Mouse (Mus musculus) intestine, embryonic 14.5 days (tissue): ENCODE results near the gene Fam107b. TPM values are rescaled to one million over a fixed set of nuclear protein-coding genes. Genes with fewer than 3 reads are reported as not detected.

Source experiments
- ATAC-seq: fragments of 200-750 bp; cut with Nextera tagmentation; replicated peaks from 2 replicates; pipeline ENCODE4 v1.8.0; 2017; ENCODE audit warnings: low read depth, moderate number of reproducible peaks, moderate TSS enrichment, moderate library complexity; ENCODE audit not compliant: low FRiP score, low TSS enrichment
- DNase-seq: peaks from one replicate; pipeline ENCODE4 v3.0.0-alpha.2; 2018; ENCODE audit warnings: low spot score
- H3K27ac ChIP-seq: fragments of 300-500 bp; sonication (generic); 2 replicates; pipeline ENCODE4 v1.5.1; 2014; ENCODE audit warnings: low read depth, mild to moderate bottlenecking, control low read depth
- H3K27me3 ChIP-seq: fragments of 300-500 bp; sonication (generic); replicated peaks from 2 replicates; pipeline ENCODE4 v1.6.1; 2014; ENCODE audit warnings: low read length, control low read depth; ENCODE audit not compliant: control insufficient read depth, insufficient read depth
- H3K36me3 ChIP-seq: fragments of 300-500 bp; sonication (generic); 2 replicates; pipeline ENCODE4 v1.6.1; 2014; ENCODE audit warnings: low read length, control low read depth; ENCODE audit not compliant: control insufficient read depth, insufficient read depth
- H3K4me1 ChIP-seq: fragments of 300-500 bp; sonication (generic); replicated peaks from 2 replicates; pipeline ENCODE4 v1.6.1; 2014; ENCODE audit warnings: low read length, control low read depth, mixed read lengths; ENCODE audit not compliant: control insufficient read depth, insufficient read depth
- H3K4me2 ChIP-seq: fragments of 300-500 bp; sonication (generic); 2 replicates; pipeline ENCODE4 v1.6.1; 2014; ENCODE audit warnings: low read length
- H3K4me3 ChIP-seq: fragments of 300-500 bp; sonication (generic); 2 replicates; pipeline ENCODE4 v1.5.1; 2014; ENCODE audit warnings: low read depth, low read length, control low read depth, mixed read lengths
- H3K9ac ChIP-seq: fragments of 300-500 bp; sonication (generic); 2 replicates; pipeline ENCODE4 v1.6.1; 2014; ENCODE audit warnings: mild to moderate bottlenecking, low read length
- H3K9me3 ChIP-seq: fragments of 300-500 bp; sonication (generic); 2 replicates; pipeline ENCODE4 v1.6.1; 2016; ENCODE audit warnings: low read length, control low read depth; ENCODE audit not compliant: control insufficient read depth
- WGBS: fragments of 180-500 bp; shearing (Covaris S2); extraction: QIAGEN DNeasy Blood & Tissue Kit; methylation state at CpG from one replicate; pipeline ENCODE4 v1.1.7; 2014; 5-methylcytosine and 5-hydroxymethylcytosine counted together
- polyA plus RNA-seq: library from polyadenylated mRNA; unstranded; fragments of >200 nt; fragmentation: Nextera tagmentation; extraction: Ambion mirVana; gene quantifications from 2 replicates; pipeline ENCODE4 v1.2.1, GENCODE M21; 2014

Fam107b gene
- polyA plus RNA-seq, 1 experiment from 2014 or later = 61.2 TPM

GRCm38 (mm10) chr2:3788424-3788786 lies 218.1 kb downstream of the Fam107b start:
- Histone ChIP-seq H3K36me3 (no peaks in the 10 kb centered on the region), H3K4me2 (no peak overlapping the region), H3K4me3 (no peak overlapping the region), H3K9me3 (no peaks in the 10 kb centered on the region), H3K27me3 (no peaks in the 10 kb centered on the region), H3K4me1 (no peaks in the 10 kb centered on the region), H3K27ac (no peak overlapping the region), H3K9ac (no peak overlapping the region)
- 66% methylated on average over 3 of the region's 3 CpGs for WGBS
- DNase-seq (no peak), ATAC-seq (no peak)

GRCm38 (mm10) chr2:3796543-3796942 lies 226.3 kb downstream of the Fam107b start:
- Histone ChIP-seq H3K9ac (no peak overlapping the region), H3K4me2 (no peak overlapping the region), H3K36me3 (no peaks in the 10 kb centered on the region), H3K9me3 (no peaks in the 10 kb centered on the region), H3K4me3 (no peak overlapping the region), H3K4me1 (no peaks in the 10 kb centered on the region), H3K27ac (no peak overlapping the region), H3K27me3 (no peaks in the 10 kb centered on the region)
- WGBS = 64% methylated on average over 5 of the region's 5 CpGs
- DNase-seq = no peak
- no peak for ATAC-seq

GRCm38 (mm10) chr2:3799767-3800554 lies 229.7 kb downstream of the Fam107b start:
- no peaks in the 10 kb centered on the region for H3K36me3 ChIP-seq
- H3K4me3 ChIP-seq = peak overlapping the region; percentile 25
- no peaks in the 10 kb centered on the region for H3K9me3 ChIP-seq
- H3K4me1 ChIP-seq = no peaks in the 10 kb centered on the region
- WGBS = 14% methylated on average over 18 of the region's 18 CpGs
- no peaks in the 10 kb centered on the region for H3K27me3 ChIP-seq
- no peak overlapping the region for H3K9ac ChIP-seq
- DNase-seq (peak; percentile 80), ATAC-seq (peak; percentile 88)
- no peak overlapping the region for H3K27ac ChIP-seq
- H3K4me2 ChIP-seq = peak overlapping the region; percentile 51

GRCm38 (mm10) chr2:3800555-3800878 lies 230.2 kb downstream of the Fam107b start:
- ATAC-seq (no peak), DNase-seq (no peak)
- Histone ChIP-seq H3K27me3 (no peaks in the 10 kb centered on the region), H3K4me2 (no peak overlapping the region), H3K9me3 (no peaks in the 10 kb centered on the region), H3K9ac (no peak overlapping the region), H3K4me1 (no peaks in the 10 kb centered on the region), H3K36me3 (no peaks in the 10 kb centered on the region), H3K27ac (no peak overlapping the region), H3K4me3 (no peak overlapping the region)
- 53% methylated on average over 5 of the region's 5 CpGs for WGBS

- Histone ChIP-seq H3K9me3 (no peaks in the 10 kb centered on the region), H3K4me2 (no peak overlapping the region), H3K4me3 (no peak overlapping the region), H3K4me1 (no peaks in the 10 kb centered on the region), H3K27me3 (no peaks in the 10 kb centered on the region), H3K9ac (no peak overlapping the region), H3K36me3 (no peaks in the 10 kb centered on the region), H3K27ac (no peak overlapping the region)
- no peak for ATAC-seq
- no peak for DNase-seq
- 53% methylated on average over 6 of the region's 6 CpGs for WGBS
Measured at GRCm38 (mm10) chr2:3805742-3806141, 235.5 kb downstream of the Fam107b start.

DNA sequence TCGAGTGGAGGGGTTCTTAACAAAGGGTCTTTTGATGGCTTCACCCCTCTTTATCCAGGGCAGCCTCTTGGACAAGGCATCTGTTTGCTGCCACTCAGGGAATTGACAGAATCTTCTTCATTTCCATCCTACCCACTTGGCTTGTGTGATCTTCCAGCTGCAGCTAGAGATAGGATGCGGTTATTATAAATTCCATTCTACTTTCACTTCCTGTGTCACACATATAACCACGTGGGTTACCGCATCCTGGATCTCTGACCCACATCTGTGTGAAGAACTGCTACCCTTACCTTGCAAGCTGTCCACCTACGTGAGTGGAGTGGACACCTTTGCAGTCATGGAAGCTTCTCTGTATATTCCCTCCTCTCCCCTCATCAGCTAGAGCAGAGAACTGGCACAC lies 240.0 kb downstream of the Fam107b start:
- ATAC-seq (no peak), DNase-seq (no peak)
- no peak overlapping the region for H3K4me2 ChIP-seq
- no peak overlapping the region for H3K4me3 ChIP-seq
- H3K9me3 ChIP-seq = no peaks in the 10 kb centered on the region
- WGBS = 65% methylated on average over 5 of the region's 5 CpGs
- H3K27me3 ChIP-seq = no peaks in the 10 kb centered on the region
- H3K4me1 ChIP-seq = no peaks in the 10 kb centered on the region
- H3K36me3 ChIP-seq = no peaks in the 10 kb centered on the region
- no peak overlapping the region for H3K27ac ChIP-seq
- no peak overlapping the region for H3K9ac ChIP-seq

GRCm38 (mm10) chr2:3816142-3816609 lies 245.9 kb downstream of the Fam107b start:
- H3K27ac ChIP-seq = no peak overlapping the region
- WGBS = 75% methylated on average over 6 of the region's 6 CpGs
- H3K9ac ChIP-seq = no peak overlapping the region
- no peaks in the 10 kb centered on the region for H3K36me3 ChIP-seq
- DNase-seq = no peak
- no peak overlapping the region for H3K4me2 ChIP-seq
- H3K4me1 ChIP-seq = no peaks in the 10 kb centered on the region
- H3K4me3 ChIP-seq = no peak overlapping the region
- H3K27me3 ChIP-seq = no peaks in the 10 kb centered on the region
- H3K9me3 ChIP-seq = no peaks in the 10 kb centered on the region
- no peak for ATAC-seq

- DNase-seq (no peak), ATAC-seq (no peak)
- Histone ChIP-seq H3K27ac (no peak overlapping the region), H3K4me1 (peaks cover 9% of the 10 kb centered on the region; the same call in 1 of the 2 replicates), H3K4me3 (no peak overlapping the region), H3K9me3 (no peaks in the 10 kb centered on the region), H3K9ac (no peak overlapping the region), H3K27me3 (no peaks in the 10 kb centered on the region), H3K4me2 (no peak overlapping the region), H3K36me3 (no peaks in the 10 kb centered on the region)
- WGBS = 86% methylated on average over 3 of the region's 3 CpGs
Measured at GRCm38 (mm10) chr2:3817626-3818025, 247.3 kb downstream of the Fam107b start.
